Mouse (Mus musculus) thymus, adult 2 months (tissue): Measurements from ENCODE around the gene Hibadh.

Experiments used
- CTCF ChIP-seq: fragments of 200-500 bp; IDR thresholded peaks from 2 replicates; pipeline ENCODE4 v1.5.1; 2012; ENCODE audit warnings: mild to moderate bottlenecking, control low read depth, low read length, moderate library complexity, borderline replicate concordance; ENCODE audit not compliant: control insufficient read depth, poor library complexity, insufficient read depth; ENCODE audit errors: extremely low read depth
- POLR2A ChIP-seq: fragments of 200-500 bp; IDR thresholded peaks from 2 replicates; pipeline ENCODE4 v1.6.1; 2012; ENCODE audit warnings: mild to moderate bottlenecking, low read length, control low read depth, moderate library complexity; ENCODE audit not compliant: control insufficient read depth, poor library complexity, insufficient read depth; ENCODE audit errors: extremely low read depth

GRCm38 (mm10) chr6:52667641-52668040, 27.5 kb upstream of the Hibadh start:
- TF ChIP-seq CTCF (no peak), POLR2A (no peak)
